Mouse (Mus musculus): Measurements from ENCODE around the gene Tyrobp. TPM values are rescaled to one million over a fixed set of nuclear protein-coding genes. Genes with fewer than 3 reads are reported as not detected.

Gene Tyrobp
- polyA plus RNA-seq, 1 experiment from 2014 or later = 53.5 TPM

DNA sequence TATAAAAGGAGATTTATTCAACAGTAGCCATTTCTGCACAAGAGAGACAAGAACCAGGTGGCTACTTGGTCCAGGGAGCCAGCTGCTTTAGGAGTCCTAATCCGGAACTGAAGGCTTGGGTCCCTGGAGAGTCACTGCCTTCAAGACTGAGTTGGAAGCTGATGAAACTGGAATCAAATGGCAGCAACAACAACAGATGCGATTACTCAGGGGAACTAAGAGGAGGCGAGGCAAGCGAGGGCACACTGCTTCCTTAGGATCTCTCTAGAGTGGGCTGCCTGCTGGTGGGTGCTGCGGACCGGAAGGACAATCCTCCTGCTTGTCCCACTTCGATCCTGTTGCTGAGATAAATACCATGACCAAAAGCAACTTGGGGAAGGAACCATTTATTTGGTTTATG, 13.9 kb upstream of the Tyrobp start:
- Histone ChIP-seq H3K27ac (ENCODE audit: low read length) (no peak overlapping the region), H3K9me3 (ENCODE audit: control insufficient read depth, low read length) (no peaks in the 10 kb centered on the region), H3K36me3 (ENCODE audit: control insufficient read depth, insufficient read depth, low read length) (no peaks in the 10 kb centered on the region), H3K4me1 (replicated peaks; ENCODE audit: control insufficient read depth, insufficient read depth, low read length) (no peaks in the 10 kb centered on the region), H3K9ac (ENCODE audit: low read length) (no peak overlapping the region), H3K4me3 (ENCODE audit: low read length) (no peak overlapping the region), H3K27me3 (ENCODE audit: control insufficient read depth, insufficient read depth, low read depth, low read length) (no peaks in the 10 kb centered on the region), H3K4me2 (ENCODE audit: low read depth, low read length) (no peak overlapping the region)
- no peak for ATAC-seq (ENCODE audit: low read depth)
- WGBS = 52% methylated on average over 7 of the region's 7 CpGs

DNA sequence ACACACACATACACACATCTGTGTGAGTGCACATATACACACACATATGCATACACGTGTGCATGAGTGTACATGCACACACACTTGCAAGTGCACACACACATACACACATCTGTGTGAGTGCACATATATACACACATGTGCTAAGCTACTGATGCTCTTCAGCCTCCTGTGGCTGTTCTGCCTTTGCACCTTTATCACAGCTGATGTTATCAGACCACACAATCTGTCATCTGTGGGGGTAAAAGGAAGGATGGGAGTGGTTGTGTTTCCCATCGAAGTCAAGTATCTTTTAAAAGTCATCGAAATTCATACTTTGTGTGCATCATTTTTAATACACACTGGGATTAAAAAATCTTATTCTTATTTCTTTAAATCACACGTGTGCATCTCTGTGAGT, 11.2 kb upstream of the Tyrobp start:
- no peak for ATAC-seq (ENCODE audit: low read depth)
- Histone ChIP-seq H3K4me2 (ENCODE audit: low read depth, low read length) (no peak overlapping the region), H3K27me3 (ENCODE audit: control insufficient read depth, insufficient read depth, low read depth, low read length) (no peaks in the 10 kb centered on the region), H3K9ac (ENCODE audit: low read length) (no peak overlapping the region), H3K27ac (ENCODE audit: low read length) (no peak overlapping the region), H3K9me3 (ENCODE audit: control insufficient read depth, low read length) (no peaks in the 10 kb centered on the region), H3K4me1 (replicated peaks; ENCODE audit: control insufficient read depth, insufficient read depth, low read length) (no peaks in the 10 kb centered on the region), H3K4me3 (ENCODE audit: low read length) (no peak overlapping the region), H3K36me3 (ENCODE audit: control insufficient read depth, insufficient read depth, low read length) (no peaks in the 10 kb centered on the region)
- WGBS = 57% methylated on average over 4 of the region's 4 CpGs

DNA sequence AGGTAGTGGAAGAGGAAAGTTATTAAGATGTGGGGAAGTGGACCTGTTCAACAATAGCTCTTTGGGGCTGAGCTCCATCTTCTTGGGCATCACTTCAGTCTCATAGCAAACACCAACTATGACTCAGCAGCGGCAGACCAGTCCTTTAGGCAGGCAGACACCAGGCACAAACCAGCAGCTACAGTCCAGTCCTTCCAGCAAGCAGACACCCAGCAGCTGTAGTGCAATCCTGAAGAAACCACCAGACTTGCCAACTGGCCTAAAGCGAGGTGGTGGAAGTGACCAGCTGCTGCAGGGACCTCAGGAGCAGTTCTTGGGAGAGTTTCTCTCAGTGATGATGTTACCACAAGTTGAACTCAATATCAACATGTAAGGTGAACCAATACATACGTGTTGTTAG, 4.9 kb upstream of the Tyrobp start:
- Histone ChIP-seq H3K36me3 (ENCODE audit: control insufficient read depth, insufficient read depth, low read length) (no peaks in the 10 kb centered on the region), H3K4me2 (ENCODE audit: low read depth, low read length) (no peak overlapping the region), H3K27me3 (ENCODE audit: control insufficient read depth, insufficient read depth, low read depth, low read length) (no peaks in the 10 kb centered on the region), H3K27ac (ENCODE audit: low read length) (no peak overlapping the region), H3K9me3 (ENCODE audit: control insufficient read depth, low read length) (no peaks in the 10 kb centered on the region), H3K9ac (ENCODE audit: low read length) (no peak overlapping the region), H3K4me1 (replicated peaks; ENCODE audit: control insufficient read depth, insufficient read depth, low read length) (no peaks in the 10 kb centered on the region), H3K4me3 (ENCODE audit: low read length) (no peak overlapping the region)
- no peak for ATAC-seq (ENCODE audit: low read depth)
- 73% methylated on average over 3 of the region's 3 CpGs for WGBS

GRCm38 (mm10) chr7:30409789-30410188, 3.8 kb upstream of the Tyrobp start:
- Histone ChIP-seq H3K4me1 (replicated peaks; ENCODE audit: control insufficient read depth, insufficient read depth, low read length) (no peaks in the 10 kb centered on the region), H3K4me3 (ENCODE audit: low read length) (no peak overlapping the region), H3K27ac (ENCODE audit: low read length) (no peak overlapping the region), H3K4me2 (ENCODE audit: low read depth, low read length) (no peak overlapping the region), H3K9me3 (ENCODE audit: control insufficient read depth, low read length) (no peaks in the 10 kb centered on the region), H3K36me3 (ENCODE audit: control insufficient read depth, insufficient read depth, low read length) (no peaks in the 10 kb centered on the region), H3K9ac (ENCODE audit: low read length) (no peak overlapping the region), H3K27me3 (ENCODE audit: control insufficient read depth, insufficient read depth, low read depth, low read length) (no peaks in the 10 kb centered on the region)
- WGBS = 46% methylated on average over 2 of the region's 2 CpGs
- no peak for ATAC-seq (ENCODE audit: low read depth)

- ATAC-seq (ENCODE audit: low read depth) = no peak
- Histone ChIP-seq H3K9ac (ENCODE audit: low read length) (no peak overlapping the region), H3K36me3 (ENCODE audit: control insufficient read depth, insufficient read depth, low read length) (no peaks in the 10 kb centered on the region), H3K4me1 (replicated peaks; ENCODE audit: control insufficient read depth, insufficient read depth, low read length) (no peaks in the 10 kb centered on the region), H3K4me2 (ENCODE audit: low read depth, low read length) (no peak overlapping the region), H3K27ac (ENCODE audit: low read length) (no peak overlapping the region), H3K4me3 (ENCODE audit: low read length) (no peak overlapping the region), H3K27me3 (ENCODE audit: control insufficient read depth, insufficient read depth, low read depth, low read length) (no peaks in the 10 kb centered on the region), H3K9me3 (ENCODE audit: control insufficient read depth, low read length) (no peaks in the 10 kb centered on the region)
- 63% methylated on average over 3 of the region's 3 CpGs for WGBS
Observed at GRCm38 (mm10) chr7:30411023-30411422, 2.5 kb upstream of the Tyrobp start.

GRCm38 (mm10) chr7:30412735-30413147, 819 bp upstream of the Tyrobp start:
- Histone ChIP-seq H3K36me3 (ENCODE audit: control insufficient read depth, insufficient read depth, low read length) (no peaks in the 10 kb centered on the region), H3K27me3 (ENCODE audit: control insufficient read depth, insufficient read depth, low read depth, low read length) (no peaks in the 10 kb centered on the region), H3K4me2 (ENCODE audit: low read depth, low read length) (no peak overlapping the region), H3K4me3 (ENCODE audit: low read length) (no peak overlapping the region), H3K9me3 (ENCODE audit: control insufficient read depth, low read length) (no peaks in the 10 kb centered on the region), H3K27ac (ENCODE audit: low read length) (no peak overlapping the region), H3K4me1 (replicated peaks; ENCODE audit: control insufficient read depth, insufficient read depth, low read length) (no peaks in the 10 kb centered on the region), H3K9ac (ENCODE audit: low read length) (no peak overlapping the region)
- WGBS = 35% methylated on average over 3 of the region's 4 CpGs
- ATAC-seq (ENCODE audit: low read depth) = no peak

- no peaks in the 10 kb centered on the region for H3K27me3 ChIP-seq (ENCODE audit: control insufficient read depth, insufficient read depth, low read depth, low read length)
- no peak overlapping the region for H3K4me2 ChIP-seq (ENCODE audit: low read depth, low read length)
- peaks cover 5% of the 10 kb centered on the region; the same call in 1 of the 2 replicates for H3K4me1 ChIP-seq (replicated peaks; ENCODE audit: control insufficient read depth, insufficient read depth, low read length)
- no peak overlapping the region for H3K4me3 ChIP-seq (ENCODE audit: low read length)
- no peak overlapping the region for H3K27ac ChIP-seq (ENCODE audit: low read length)
- no peak for ATAC-seq (ENCODE audit: low read depth)
- no peaks in the 10 kb centered on the region for H3K36me3 ChIP-seq (ENCODE audit: control insufficient read depth, insufficient read depth, low read length)
- no peak overlapping the region for H3K9ac ChIP-seq (ENCODE audit: low read length)
- 59% methylated on average over 9 of the region's 9 CpGs for WGBS
- H3K9me3 ChIP-seq (ENCODE audit: control insufficient read depth, low read length) = peaks cover 4% of the 10 kb centered on the region; the same call in 1 of the 2 replicates
Observed at GRCm38 (mm10) chr7:30417856-30418255, 4.3 kb downstream of the Tyrobp start.

DNA sequence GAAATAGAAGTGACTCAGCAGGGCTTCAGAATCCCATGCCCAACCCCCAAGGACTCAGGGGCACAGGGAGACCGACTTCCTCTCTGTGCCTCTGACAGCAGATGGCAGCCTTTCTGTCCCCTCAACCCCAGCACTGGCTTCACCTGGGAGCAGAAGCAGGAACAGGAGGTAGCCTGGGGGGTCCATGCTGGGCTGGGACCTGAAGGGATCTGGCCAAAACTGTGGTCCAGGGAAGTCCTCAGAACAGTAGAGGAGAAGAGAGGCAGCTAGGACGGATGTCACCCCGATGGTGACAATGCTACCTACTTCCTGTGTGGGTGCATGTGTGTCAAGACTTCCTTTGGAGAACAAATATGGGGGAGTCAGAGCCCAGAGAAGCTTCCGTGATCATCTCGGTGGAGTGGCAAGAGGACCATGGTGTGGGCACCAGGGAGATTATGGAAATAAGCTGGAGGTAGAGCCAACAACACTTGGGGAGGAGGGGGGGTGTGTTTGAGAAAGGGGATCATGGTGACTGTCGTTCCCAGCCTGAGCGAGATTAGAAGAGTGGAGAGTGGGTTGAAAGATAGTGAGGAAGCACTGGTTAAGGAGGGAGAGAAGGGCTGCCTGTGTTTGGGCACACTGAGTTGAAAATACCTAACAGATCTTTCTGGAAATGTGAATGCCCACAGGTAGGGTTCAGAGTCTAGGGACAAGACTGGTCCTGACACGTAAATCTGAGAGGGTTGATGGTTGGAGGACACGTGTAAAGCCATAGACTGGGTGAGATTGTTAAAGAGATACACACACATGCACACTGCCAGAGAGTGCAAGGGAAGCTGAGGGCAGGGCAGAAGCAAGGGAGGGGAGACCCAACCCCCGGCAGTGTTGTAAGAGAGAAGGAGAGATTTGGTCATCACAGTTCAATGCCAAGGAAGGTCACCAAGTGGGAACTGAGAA, 6.3 kb downstream of the Tyrobp start, which contains the start of gene Hcst:
TSS of gene Hcst (minus strand) at position 294 of the 939 bp plus-strand sequence.
- peaks cover 4% of the 10 kb centered on the region; the same call in 1 of the 2 replicates for H3K9me3 ChIP-seq (ENCODE audit: control insufficient read depth, low read length)
- H3K27me3 ChIP-seq (ENCODE audit: control insufficient read depth, insufficient read depth, low read depth, low read length) = no peaks in the 10 kb centered on the region
- H3K4me1 ChIP-seq (replicated peaks; ENCODE audit: control insufficient read depth, insufficient read depth, low read length) = peaks cover 5% of the 10 kb centered on the region; the same call in 1 of the 2 replicates
- WGBS = 56% methylated on average over 10 of the region's 10 CpGs
- H3K27ac ChIP-seq (ENCODE audit: low read length) = no peak within 1 kb of the TSS
- H3K4me3 ChIP-seq (ENCODE audit: low read length) = no peak within 1 kb of the TSS
- ATAC-seq (ENCODE audit: low read depth) = no peak
- no peak within 1 kb of the TSS for H3K9ac ChIP-seq (ENCODE audit: low read length)
- no peak within 1 kb of the TSS for H3K4me2 ChIP-seq (ENCODE audit: low read depth, low read length)
- no peaks in the 10 kb centered on the region for H3K36me3 ChIP-seq (ENCODE audit: control insufficient read depth, insufficient read depth, low read length)

DNA sequence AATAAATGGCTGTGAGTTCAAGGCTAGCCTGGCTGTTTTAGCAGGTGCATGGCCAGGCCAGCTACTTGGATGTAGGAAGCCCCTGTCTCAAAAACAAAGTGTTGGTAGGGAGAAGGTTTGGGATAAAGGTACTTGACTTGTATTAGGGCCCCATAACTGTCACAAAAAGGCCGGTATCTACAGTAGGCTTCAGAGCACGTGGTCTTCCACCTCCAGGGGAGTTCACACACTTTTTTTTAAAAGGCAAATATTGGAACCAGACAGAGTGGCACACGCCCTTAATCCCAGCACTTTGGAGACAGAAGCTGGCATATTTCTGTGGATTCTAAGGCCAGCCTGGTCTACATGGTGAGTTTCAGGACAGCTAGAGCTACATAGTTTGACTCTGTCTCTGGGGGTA, 7.1 kb downstream of the Tyrobp start:
- no peak for ATAC-seq (ENCODE audit: low read depth)
- 71% methylated on average over 3 of the region's 3 CpGs for WGBS

More for the DNA sequence above, 7.1 kb downstream of the Tyrobp start:
- Histone ChIP-seq H3K4me1 (replicated peaks; ENCODE audit: control insufficient read depth, insufficient read depth, low read length) (peaks cover 5% of the 10 kb centered on the region; the same call in 1 of the 2 replicates), H3K36me3 (ENCODE audit: control insufficient read depth, insufficient read depth, low read length) (no peaks in the 10 kb centered on the region), H3K27ac (ENCODE audit: low read length) (no peak overlapping the region), H3K27me3 (ENCODE audit: control insufficient read depth, insufficient read depth, low read depth, low read length) (no peaks in the 10 kb centered on the region), H3K9ac (ENCODE audit: low read length) (no peak overlapping the region), H3K9me3 (ENCODE audit: control insufficient read depth, low read length) (peaks cover 4% of the 10 kb centered on the region; the same call in 1 of the 2 replicates), H3K4me3 (ENCODE audit: low read length) (no peak overlapping the region), H3K4me2 (ENCODE audit: low read depth, low read length) (no peak overlapping the region)

All from lung, embryonic 16.5 days (tissue).